Mouse (Mus musculus) spleen, adult 2 months (tissue): ENCODE measurements around the gene Slc25a12.

ENCODE experiments used
- CTCF ChIP-seq: fragments of 200-500 bp; IDR thresholded peaks from 2 replicates; pipeline ENCODE4 v1.5.1; 2011; ENCODE audit warnings: mild to moderate bottlenecking, inconsistent platforms; ENCODE audit not compliant: insufficient read depth, insufficient read length, insufficient replicate concordance; ENCODE audit errors: extremely low read depth
- POLR2A ChIP-seq: fragments of 200-500 bp; IDR thresholded peaks from 2 replicates; pipeline ENCODE4 v1.6.1; 2011; ENCODE audit warnings: low read depth, low read length, inconsistent platforms

DNA sequence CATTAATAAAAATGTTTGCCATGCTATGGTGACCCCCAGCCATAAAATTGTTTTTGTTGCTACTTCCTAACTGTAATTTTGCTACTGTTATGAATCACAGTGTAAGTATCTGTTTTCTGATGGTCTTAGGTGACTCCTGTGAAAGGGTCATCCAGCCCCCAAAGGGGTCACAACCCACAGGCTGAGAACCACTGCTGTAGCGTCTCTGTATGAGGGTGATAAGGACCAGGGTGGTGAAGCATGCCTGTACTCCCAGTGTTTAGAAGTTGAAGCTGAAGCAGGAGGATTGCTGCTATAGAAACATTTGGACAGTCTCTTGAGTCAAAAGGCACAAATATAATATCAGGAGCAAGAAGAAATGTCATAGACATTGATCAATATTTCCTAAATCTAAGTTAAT is 98.2 kb downstream of the Slc25a12 start:
- no peak for TF ChIP-seq POLR2A
- no peak for TF ChIP-seq CTCF
